ENCODE assay signal across 17 mouse cellular contexts in the genomic region with DNA sequence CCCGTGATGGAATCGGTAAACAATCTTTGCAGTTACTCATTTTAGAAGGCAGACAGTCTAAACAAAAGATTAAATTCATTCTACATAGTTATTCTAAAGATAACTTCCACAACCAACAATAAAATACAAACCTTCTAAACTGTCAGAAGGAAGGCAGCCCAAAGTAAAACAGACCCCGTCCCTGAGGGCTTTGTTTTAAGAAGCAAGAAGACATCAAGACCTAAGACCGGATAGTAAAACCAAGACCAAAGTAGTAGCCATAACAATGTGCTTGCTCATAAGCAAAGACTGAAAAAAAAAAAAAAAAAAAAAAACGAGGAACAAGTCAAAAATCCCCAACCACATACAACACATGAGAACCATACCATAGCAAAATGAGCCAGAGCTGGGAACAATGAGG.
"Had no signal": no experiment of that assay in that cellular context is flagged by ENCODE, and none has a peak within 500 bp of the region (broad histone marks: within the 10 kb centered on the region; RNA-seq: fewer than 3 reads in every experiment).

No protein-coding gene starts in this region.

- H3K27me3 ChIP-seq: liver, embryonic 13.5 days; liver, embryonic 15.5 days; lung, embryonic 15.5 days; midbrain, embryonic 13.5 days; midbrain, embryonic 15.5 days; neural tube, embryonic 12.5 days had no signal

- H3K4me3 ChIP-seq: liver, embryonic 13.5 days; liver, embryonic 15.5 days; lung, embryonic 15.5 days; midbrain, embryonic 10.5 days; midbrain, embryonic 13.5 days; midbrain, embryonic 15.5 days; neural tube, embryonic 12.5 days had no signal

- H3K9ac ChIP-seq: liver, embryonic 13.5 days; liver, embryonic 15.5 days; liver, postnatal 0 days; lung, embryonic 15.5 days; midbrain, embryonic 13.5 days; midbrain, embryonic 15.5 days; neural tube, embryonic 12.5 days had no signal

- H3K36me3 ChIP-seq: liver, embryonic 13.5 days; liver, embryonic 15.5 days; lung, embryonic 15.5 days; midbrain, embryonic 15.5 days had no signal

- H3K4me1 ChIP-seq: liver, embryonic 13.5 days; liver, embryonic 15.5 days; midbrain, embryonic 15.5 days; neural tube, embryonic 12.5 days had no signal

- ATAC-seq: liver, postnatal 0 days; lung, postnatal 0 days; midbrain, embryonic 13.5 days; midbrain, embryonic 15.5 days had no signal

- DNase-seq: liver, embryonic 13.5 days; liver, postnatal 0 days; lung, adult 2 months; lung, postnatal 14 days; lung, postnatal 36 days; right cerebral cortex, postnatal 14 days; thymus, adult 18-20 months; thymus, postnatal 14 days; thymus, postnatal 36 days had no signal

- H3K4me2 ChIP-seq: liver, embryonic 13.5 days; liver, embryonic 15.5 days; lung, embryonic 15.5 days; midbrain, embryonic 13.5 days; midbrain, embryonic 15.5 days; neural tube, embryonic 12.5 days had no signal

- H3K9me3 ChIP-seq: liver, embryonic 13.5 days; liver, embryonic 15.5 days; lung, embryonic 15.5 days; midbrain, embryonic 10.5 days; midbrain, embryonic 13.5 days; midbrain, embryonic 15.5 days; neural tube, embryonic 12.5 days had no signal

- H3K27ac ChIP-seq: liver, embryonic 13.5 days; liver, embryonic 15.5 days; macrophage; midbrain, embryonic 13.5 days; midbrain, embryonic 15.5 days; neural tube, embryonic 12.5 days had no signal
